In genomic region chrX:159255123-159255978, GRCm38 (mm10) we compare ENCODE assay signal across 8 mouse cellular contexts. TPM values are rescaled to one million over a fixed set of nuclear protein-coding genes. Genes with fewer than 3 reads are reported as not detected.
DNase-seq lines count a peak whose midpoint lies in the region; ATAC-seq and TF ChIP-seq lines count a peak whose summit lies in the region.

No protein-coding gene starts in this region.

- H3K4me2 ChIP-seq in forebrain, embryonic 12.5 days: peak overlapping the region; percentile 60
- H3K4me2 ChIP-seq in heart, postnatal 0 days (ENCODE audit: low read depth, low read length): peak overlapping the region; percentile 67
- peak overlapping the region; percentile 55 for H3K4me2 ChIP-seq in neural tube, embryonic 14.5 days (ENCODE audit: low read depth, low read length)

- peak overlapping the region; percentile 77 for H3K9ac ChIP-seq in forebrain, embryonic 12.5 days
- H3K9ac ChIP-seq in heart, postnatal 0 days (replicated peaks; ENCODE audit: low read depth, low read length): peak overlapping the region; percentile 86
- H3K9ac ChIP-seq in neural tube, embryonic 14.5 days (replicated peaks; ENCODE audit: low read depth, low read length): peak overlapping the region; percentile 55

- 21% methylated on average over 43 of the region's 71 CpGs for WGBS in forebrain, embryonic 12.5 days
- WGBS in heart, postnatal 0 days: 17% methylated on average over 45 of the region's 71 CpGs
- 10% methylated on average over 28 of the region's 71 CpGs for WGBS in neural tube, embryonic 14.5 days

- no peaks in the 10 kb centered on the region for H3K9me3 ChIP-seq in E14TG2a.4 (ENCODE audit: low read length)
- H3K9me3 ChIP-seq in forebrain, embryonic 12.5 days: no peaks in the 10 kb centered on the region
- H3K9me3 ChIP-seq in heart, postnatal 0 days (replicated peaks; ENCODE audit: control insufficient read depth, low read length): no peaks in the 10 kb centered on the region
- H3K9me3 ChIP-seq in neural tube, embryonic 14.5 days (ENCODE audit: control insufficient read depth, low read length): no peaks in the 10 kb centered on the region

- H3K4me1 ChIP-seq in E14TG2a.4 (replicated peaks; ENCODE audit: low read depth, low read length): peaks cover 6% of the 10 kb centered on the region; the same call in 1 of the 2 replicates
- H3K4me1 ChIP-seq in forebrain, embryonic 12.5 days: no peaks in the 10 kb centered on the region; the same call in 1 of the 2 replicates
- H3K4me1 ChIP-seq in heart, postnatal 0 days (ENCODE audit: control insufficient read depth, insufficient read depth): no peaks in the 10 kb centered on the region
- H3K4me1 ChIP-seq in neural tube, embryonic 14.5 days (ENCODE audit: control insufficient read depth, insufficient read depth, low read length): no peaks in the 10 kb centered on the region
- H3K4me1 ChIP-seq in testis, adult 2 months (ENCODE audit: control insufficient read depth, insufficient read depth, low read length): peaks cover 2% of the 10 kb centered on the region; the same call in 1 of the 2 replicates

- peak; percentile 37; the same call in 1 of the 2 replicates for TF ChIP-seq POLR2A in testis, adult 2 months (IDR thresholded peaks at IDR 0.05; ENCODE audit: control insufficient read depth, low read depth, low read length)

- H3K36me3 ChIP-seq in E14TG2a.4 (ENCODE audit: insufficient read depth, low read length): no peaks in the 10 kb centered on the region
- no peaks in the 10 kb centered on the region for H3K36me3 ChIP-seq in forebrain, embryonic 12.5 days (replicated peaks)
- H3K36me3 ChIP-seq in heart, postnatal 0 days (replicated peaks; ENCODE audit: control insufficient read depth, insufficient read depth, low read length): no peaks in the 10 kb centered on the region
- H3K36me3 ChIP-seq in neural tube, embryonic 14.5 days (ENCODE audit: control insufficient read depth, insufficient read depth, low read length): no peaks in the 10 kb centered on the region
- no peaks in the 10 kb centered on the region for H3K36me3 ChIP-seq in testis, adult 2 months (ENCODE audit: control insufficient read depth, insufficient read depth, low read length)

- peak; percentile 96 for ATAC-seq in forebrain, embryonic 12.5 days (ENCODE audit: low FRiP score)
- ATAC-seq in heart, postnatal 0 days (ENCODE audit: insufficient read depth, low read depth): peak; percentile 93
- ATAC-seq in neural tube, embryonic 14.5 days (ENCODE audit: low read depth): peak; percentile 97

- DNase-seq in c-Kit-positive CD71-positive TER-119-negative erythroid progenitor cells, embryonic 14.5 days (ENCODE audit: low read depth): peak; percentile 60
- DNase-seq in heart, postnatal 0 days (ENCODE audit: low spot score): peak; percentile 72
- peak; percentile 88 to 93 for DNase-seq in kidney, postnatal 4 days
- peak; percentile 92 for DNase-seq in lung, adult 18-20 months

- peaks cover 11% of the 10 kb centered on the region for H3K27me3 ChIP-seq in E14TG2a.4 (ENCODE audit: insufficient read depth, low read length)
- peaks cover 5% of the 10 kb centered on the region for H3K27me3 ChIP-seq in forebrain, embryonic 12.5 days
- H3K27me3 ChIP-seq in heart, postnatal 0 days (ENCODE audit: control insufficient read depth, insufficient read depth, low read length): no peaks in the 10 kb centered on the region
- H3K27me3 ChIP-seq in neural tube, embryonic 14.5 days (ENCODE audit: control insufficient read depth, insufficient read depth, low read length): no peaks in the 10 kb centered on the region
- H3K27me3 ChIP-seq in testis, adult 2 months (ENCODE audit: control insufficient read depth, insufficient read depth, low read length): no peaks in the 10 kb centered on the region

- TF ChIP-seq EP300 in heart, postnatal 0 days (IDR thresholded peaks at IDR 0.05; ENCODE audit: low read depth): no peak

- peak overlapping the region; percentile 88 for H3K4me3 ChIP-seq in E14TG2a.4 (replicated peaks; ENCODE audit: low read length)
- peak overlapping the region; percentile 63 for H3K4me3 ChIP-seq in forebrain, embryonic 12.5 days (replicated peaks)
- H3K4me3 ChIP-seq in heart, postnatal 0 days (ENCODE audit: low read depth, low read length): peak overlapping the region; percentile 83
- peak overlapping the region; percentile 53 for H3K4me3 ChIP-seq in neural tube, embryonic 14.5 days (ENCODE audit: low read depth, low read length)
- H3K4me3 ChIP-seq in testis, adult 2 months (ENCODE audit: control insufficient read depth, low read depth, low read length): peak overlapping the region; percentile 89

- no peak for TF ChIP-seq CTCF in E14TG2a.4 (conservative IDR thresholded peaks at IDR 0.05; ENCODE audit: low read length)
- peak; percentile 12 for TF ChIP-seq CTCF in heart, postnatal 0 days (IDR thresholded peaks at IDR 0.05; ENCODE audit: low read depth)
- TF ChIP-seq CTCF in testis, adult 2 months (IDR thresholded peaks at IDR 0.05; ENCODE audit: control insufficient read depth, insufficient read depth, insufficient replicate concordance, low read depth, low read length): no peak

- peak overlapping the region; percentile 93 for H3K27ac ChIP-seq in forebrain, embryonic 12.5 days
- peak overlapping the region; percentile 92 for H3K27ac ChIP-seq in heart, postnatal 0 days (ENCODE audit: low read depth)
- peak overlapping the region; percentile 81 for H3K27ac ChIP-seq in neural tube, embryonic 14.5 days (ENCODE audit: low read depth, low read length)
- H3K27ac ChIP-seq in testis, adult 2 months (ENCODE audit: control insufficient read depth, insufficient read depth, low read depth, low read length): peak overlapping the region; percentile 94

RNA-seq across cellular contexts. Expression of gene Rps6ka3, which starts 45.2 kb away (rescaled TPM):
- polyA plus RNA-seq in forebrain, embryonic 12.5 days (2016; fragmentation: Nextera tagmentation; extraction: Ambion mirVana): 4.3 and 4.5 TPM in 2 replicates
- 31.4 and 32.5 TPM in 2 replicates for total RNA-seq in heart, postnatal 0 days (2014; rRNA removed; ENCODE audit: low replicate concordance)
- 3.6 and 5.5 TPM in 2 replicates for polyA plus RNA-seq in heart, postnatal 0 days (2015; fragmentation: Nextera tagmentation; extraction: Ambion mirVana)
- polyA plus RNA-seq in neural tube, embryonic 14.5 days (2014; fragmentation: Nextera tagmentation; extraction: Ambion mirVana): 4.4 and 6.4 TPM in 2 replicates
- polyA plus RNA-seq in testis, adult 2 months (2012; rRNA removed): 4.2 TPM in 2 replicates

Comparison
In these comparisons a context has a peak if more than half of its experiments do, and no peak if none do; other contexts are left out.
1. Peak in every context shown above with its lines: DNase-seq, ATAC-seq, H3K4me3 ChIP-seq and H3K27ac ChIP-seq.